Mouse (Mus musculus) midbrain, embryonic 16.5 days (tissue): ENCODE results near the gene Yju2. TPM values are rescaled to one million over a fixed set of nuclear protein-coding genes. Genes with fewer than 3 reads are reported as not detected.

Source experiments
- ATAC-seq: fragments of 200-750 bp; cut with Nextera tagmentation; 2 replicates; pipeline ENCODE4 v1.8.0; 2017; ENCODE audit warnings: moderate TSS enrichment
- H3K27ac ChIP-seq: fragments of 300-500 bp; sonication (generic); 2 replicates; pipeline ENCODE4 v1.5.1; 2014; ENCODE audit warnings: mild to moderate bottlenecking, low read length, mixed read lengths
- H3K27me3 ChIP-seq: fragments of 300-500 bp; sonication (generic); 2 replicates; pipeline ENCODE4 v1.6.1; 2014; ENCODE audit warnings: low read depth, low read length, mixed read lengths; ENCODE audit not compliant: control insufficient read depth, insufficient read depth
- H3K36me3 ChIP-seq: fragments of 300-500 bp; sonication (generic); 2 replicates; pipeline ENCODE4 v1.6.1; 2014; ENCODE audit warnings: mild to moderate bottlenecking, low read length, moderate library complexity, mixed read lengths; ENCODE audit not compliant: control insufficient read depth, insufficient read depth
- H3K4me1 ChIP-seq: fragments of 300-500 bp; sonication (generic); 2 replicates; pipeline ENCODE4 v1.6.1; 2014; ENCODE audit warnings: mild to moderate bottlenecking, low read length, mixed read lengths; ENCODE audit not compliant: control insufficient read depth, insufficient read depth
- H3K4me2 ChIP-seq: fragments of 300-500 bp; sonication (generic); 2 replicates; pipeline ENCODE4 v1.6.1; 2014; ENCODE audit warnings: mild to moderate bottlenecking, low read length, mixed read lengths
- H3K4me3 ChIP-seq: fragments of 300-500 bp; sonication (generic); 2 replicates; pipeline ENCODE4 v1.5.1; 2014; ENCODE audit warnings: low read depth, mild to moderate bottlenecking, low read length, moderate library complexity, mixed read lengths
- H3K9ac ChIP-seq: fragments of 300-500 bp; sonication (generic); 2 replicates; pipeline ENCODE4 v1.6.1; 2014; ENCODE audit warnings: low read depth, low read length, mixed read lengths
- H3K9me3 ChIP-seq: fragments of 300-500 bp; sonication (generic); replicated peaks from 2 replicates; pipeline ENCODE4 v1.6.1; 2014; ENCODE audit warnings: mild to moderate bottlenecking, low read length, mixed read lengths; ENCODE audit not compliant: control insufficient read depth, poor library complexity, severe bottlenecking
- WGBS: fragments of 180-500 bp; shearing (Covaris S2); extraction: QIAGEN DNeasy Blood & Tissue Kit; methylation state at CpG from one replicate; pipeline ENCODE4 v1.1.7; 2014; 5-methylcytosine and 5-hydroxymethylcytosine counted together
- polyA plus RNA-seq: library from polyadenylated mRNA; unstranded; fragments of >200 nt; fragmentation: Nextera tagmentation; extraction: Ambion mirVana; gene quantifications from 2 replicates; pipeline ENCODE4 v1.2.1, GENCODE M21; 2015

The Yju2 gene
- polyA plus RNA-seq, 1 experiment from 2014 or later, result 21.2 TPM

GRCm38 (mm10) chr17:55949400-55949799 lies 9.5 kb upstream of the Yju2 start, which contains the start of gene Zfp119b:
TSS of gene Zfp119b (minus strand) at chr17:55949500.
- Histone ChIP-seq H3K9ac (no peak within 1 kb of the TSS), H3K27me3 (no peaks in the 10 kb centered on the region), H3K4me3 (no peak within 1 kb of the TSS), H3K36me3 (no peaks in the 10 kb centered on the region), H3K27ac (no peak within 1 kb of the TSS), H3K4me2 (no peak within 1 kb of the TSS), H3K9me3 (no peaks in the 10 kb centered on the region), H3K4me1 (peaks cover 4% of the 10 kb centered on the region; the same call in 1 of the 2 replicates)
- no peak for ATAC-seq
- 98% methylated on average over 2 of the region's 2 CpGs for WGBS

DNA sequence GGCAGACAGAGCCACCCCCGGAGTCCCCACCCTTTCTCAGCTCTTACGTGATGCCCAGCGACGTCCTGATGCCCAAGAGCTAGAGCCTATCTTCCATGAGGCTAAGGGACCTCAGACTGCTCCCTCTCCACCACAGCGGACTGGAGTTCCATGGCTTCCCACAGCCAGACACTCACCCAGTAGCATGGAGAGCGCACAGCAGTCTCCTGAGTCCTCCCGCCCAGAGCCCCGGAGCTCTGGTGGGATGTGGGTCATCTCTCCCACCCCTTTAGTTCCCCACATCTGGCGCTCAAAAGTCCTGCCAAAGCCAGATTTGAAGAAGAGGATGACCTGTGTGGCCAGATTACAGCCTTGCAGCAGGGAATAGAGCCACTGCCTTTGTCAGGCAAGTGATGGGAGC lies 8.3 kb upstream of the Yju2 start:
- ATAC-seq, result no peak
- no peak overlapping the region for H3K27ac ChIP-seq
- H3K4me1 ChIP-seq, result peaks cover 7% of the 10 kb centered on the region
- H3K4me2 ChIP-seq, result no peak overlapping the region
- H3K36me3 ChIP-seq, result no peaks in the 10 kb centered on the region
- no peak overlapping the region for H3K4me3 ChIP-seq
- 76% methylated on average over 9 of the region's 9 CpGs for WGBS
- H3K27me3 ChIP-seq, result no peaks in the 10 kb centered on the region
- no peak overlapping the region for H3K9ac ChIP-seq
- no peaks in the 10 kb centered on the region for H3K9me3 ChIP-seq

DNA sequence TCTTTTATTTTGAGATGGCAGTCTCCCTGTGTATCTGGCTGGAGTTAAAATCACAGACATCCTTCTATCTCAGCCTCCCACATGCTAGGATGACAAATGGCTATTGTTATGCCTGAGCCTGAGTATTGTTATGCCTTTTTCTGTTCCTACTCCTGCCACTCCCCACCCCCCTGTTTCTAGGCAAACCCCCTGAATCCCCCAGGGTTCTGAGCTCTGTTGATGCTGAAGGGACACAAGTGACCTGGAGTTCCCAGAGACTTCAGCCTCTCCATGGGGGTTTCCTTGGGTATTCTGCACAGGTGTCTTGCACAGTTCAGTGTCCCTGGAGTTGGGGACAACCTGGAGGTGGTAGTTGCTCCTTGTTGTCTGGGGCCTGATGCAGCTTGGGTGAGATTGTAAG lies 6.9 kb upstream of the Yju2 start:
- Histone ChIP-seq H3K36me3 (no peaks in the 10 kb centered on the region), H3K4me2 (no peak overlapping the region), H3K4me3 (no peak overlapping the region), H3K4me1 (peaks cover 12% of the 10 kb centered on the region), H3K9ac (no peak overlapping the region), H3K27ac (no peak overlapping the region), H3K9me3 (no peaks in the 10 kb centered on the region), H3K27me3 (no peaks in the 10 kb centered on the region)
- no peak for ATAC-seq

DNA sequence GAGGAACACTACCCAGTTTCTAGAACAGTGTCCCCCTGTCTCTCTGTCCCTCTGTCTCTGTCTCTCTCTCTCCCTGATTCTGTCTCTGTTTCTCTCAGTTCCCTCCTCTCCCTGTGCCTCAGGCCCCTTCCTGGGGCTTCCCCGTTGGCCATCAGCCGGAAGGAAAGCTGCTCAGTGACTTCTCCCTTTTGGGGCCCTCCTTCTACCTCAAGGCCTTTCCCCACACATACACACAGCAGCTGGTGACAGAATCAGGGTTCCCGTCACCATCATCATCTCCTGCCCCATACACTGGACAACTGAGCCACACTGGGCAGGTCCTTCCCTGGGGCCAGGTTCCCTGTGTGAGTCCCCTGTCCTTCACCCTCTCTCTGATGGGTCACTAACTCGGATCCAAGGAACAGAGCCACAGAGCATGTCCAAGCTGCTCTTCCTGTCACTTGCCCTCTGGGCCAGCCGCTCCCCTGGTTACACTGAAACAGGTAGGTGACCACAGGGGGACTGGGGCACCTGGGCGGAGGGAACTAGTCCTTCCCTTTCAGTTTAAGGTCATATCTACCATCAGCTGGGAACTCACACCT lies 6.4 kb upstream of the Yju2 start, which contains the start of gene Ebi3:
Ebi3 (plus strand) TSS at position 194 of the 581 bp plus-strand sequence.
- Histone ChIP-seq H3K4me3 (no peak within 1 kb of the TSS), H3K9me3 (no peaks in the 10 kb centered on the region), H3K36me3 (no peaks in the 10 kb centered on the region), H3K9ac (no peak within 1 kb of the TSS), H3K27me3 (no peaks in the 10 kb centered on the region), H3K4me2 (no peak within 1 kb of the TSS), H3K27ac (no peak within 1 kb of the TSS), H3K4me1 (peaks cover 16% of the 10 kb centered on the region)
- WGBS, result 75% methylated on average over 6 of the region's 6 CpGs
- ATAC-seq, result no peak

DNA sequence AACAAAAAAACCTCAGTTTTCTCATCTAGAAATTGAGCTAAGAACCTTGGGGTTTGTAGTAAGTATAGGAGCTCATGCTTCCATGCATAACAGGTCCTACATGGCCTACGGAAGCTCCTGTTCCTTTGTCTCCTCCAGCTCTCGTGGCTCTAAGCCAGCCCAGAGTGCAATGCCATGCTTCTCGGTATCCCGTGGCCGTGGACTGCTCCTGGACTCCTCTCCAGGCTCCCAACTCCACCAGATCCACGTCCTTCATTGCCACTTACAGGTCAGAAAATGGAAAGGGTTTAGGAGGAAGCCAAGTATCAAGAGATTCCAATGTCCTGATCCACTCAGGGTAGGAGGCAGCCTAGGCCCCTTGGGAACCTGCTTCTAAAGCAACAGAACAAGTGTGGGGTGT lies 5.1 kb upstream of the Yju2 start:
- no peak for ATAC-seq
- H3K9me3 ChIP-seq, result no peaks in the 10 kb centered on the region
- peaks cover 26% of the 10 kb centered on the region for H3K4me1 ChIP-seq
- 78% methylated on average over 6 of the region's 6 CpGs for WGBS
- H3K27ac ChIP-seq, result no peak overlapping the region
- no peak overlapping the region for H3K9ac ChIP-seq
- H3K4me2 ChIP-seq, result no peak overlapping the region
- H3K36me3 ChIP-seq, result no peaks in the 10 kb centered on the region
- H3K4me3 ChIP-seq, result no peak overlapping the region
- no peaks in the 10 kb centered on the region for H3K27me3 ChIP-seq

- Histone ChIP-seq H3K4me3 (no peak overlapping the region), H3K4me1 (peaks cover 26% of the 10 kb centered on the region), H3K9ac (no peak overlapping the region), H3K4me2 (no peak overlapping the region), H3K9me3 (no peaks in the 10 kb centered on the region), H3K27me3 (no peaks in the 10 kb centered on the region), H3K27ac (no peak overlapping the region), H3K36me3 (no peaks in the 10 kb centered on the region)
- WGBS, result 37% methylated on average over 16 of the region's 16 CpGs
- ATAC-seq, result no peak
Observed at GRCm38 (mm10) chr17:55954229-55954628, 4.7 kb upstream of the Yju2 start.

GRCm38 (mm10) chr17:55956129-55956528 lies 2.8 kb upstream of the Yju2 start:
- peaks cover 31% of the 10 kb centered on the region for H3K4me1 ChIP-seq
- peak; percentile 44 for ATAC-seq
- 1% methylated on average over 26 of the region's 26 CpGs for WGBS
- no peaks in the 10 kb centered on the region for H3K36me3 ChIP-seq
- H3K9ac ChIP-seq, result peak overlapping the region; percentile 51
- H3K27ac ChIP-seq, result peak overlapping the region; percentile 61
- H3K27me3 ChIP-seq, result no peaks in the 10 kb centered on the region
- H3K4me3 ChIP-seq, result peak overlapping the region; percentile 42
- H3K4me2 ChIP-seq, result peak overlapping the region; percentile 52
- H3K9me3 ChIP-seq, result no peaks in the 10 kb centered on the region

DNA sequence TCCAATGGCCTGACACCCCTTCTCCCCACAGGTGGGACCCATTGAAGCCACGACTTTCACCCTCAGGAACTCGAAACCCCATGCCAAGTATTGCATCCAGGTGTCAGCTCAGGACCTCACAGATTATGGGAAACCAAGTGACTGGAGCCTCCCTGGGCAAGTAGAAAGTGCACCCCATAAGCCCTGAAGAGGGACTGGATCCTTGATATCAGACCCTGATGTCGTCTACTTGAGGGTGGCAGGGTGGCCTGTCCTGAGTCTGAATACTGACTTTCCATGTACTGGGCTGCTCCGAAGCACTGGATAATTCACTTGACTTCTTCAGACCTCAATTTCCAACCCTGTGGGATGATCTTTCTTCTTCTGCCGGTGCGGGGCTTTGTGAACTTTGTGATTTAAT lies 2.3 kb upstream of the Yju2 start:
- WGBS, result 31% methylated on average over 6 of the region's 6 CpGs
- ATAC-seq, result peak; percentile 4; the same call in 1 of the 2 replicates
- H3K27ac ChIP-seq, result peak overlapping the region; percentile 61
- peaks cover 31% of the 10 kb centered on the region for H3K4me1 ChIP-seq
- H3K36me3 ChIP-seq, result no peaks in the 10 kb centered on the region
- H3K4me3 ChIP-seq, result peak overlapping the region; percentile 42
- peak overlapping the region; percentile 51 for H3K9ac ChIP-seq
- H3K4me2 ChIP-seq, result peak overlapping the region; percentile 52
- H3K9me3 ChIP-seq, result no peaks in the 10 kb centered on the region
- no peaks in the 10 kb centered on the region for H3K27me3 ChIP-seq

DNA sequence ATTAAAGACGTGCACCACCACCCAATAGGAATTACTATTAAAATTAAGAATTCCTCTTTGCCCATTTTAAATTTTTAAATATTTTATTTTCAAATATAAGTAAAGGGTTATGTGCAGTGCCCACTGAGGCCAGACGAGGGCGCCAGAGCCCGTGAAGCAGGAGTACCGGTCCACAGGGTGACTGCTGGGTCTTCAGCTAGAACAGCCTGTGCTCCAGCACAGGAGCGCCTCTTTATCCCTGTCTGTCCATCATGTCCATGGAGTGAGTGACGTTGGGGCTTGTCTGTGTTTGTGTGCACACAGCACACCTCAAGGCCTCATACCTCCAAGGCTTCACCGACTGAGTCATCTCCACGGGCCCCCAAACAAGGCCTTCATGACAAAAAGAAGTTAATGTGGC lies 1.7 kb upstream of the Yju2 start:
- Histone ChIP-seq H3K4me2 (peak overlapping the region; percentile 52), H3K27ac (peak overlapping the region; percentile 60; the same call in 1 of the 2 replicates), H3K27me3 (no peaks in the 10 kb centered on the region), H3K9ac (peak overlapping the region; percentile 26; the same call in 1 of the 2 replicates), H3K4me1 (peaks cover 31% of the 10 kb centered on the region), H3K9me3 (no peaks in the 10 kb centered on the region), H3K4me3 (peak overlapping the region; percentile 3; the same call in 1 of the 2 replicates), H3K36me3 (0 out of 2 replicates have a peak, but pooled peaks cover 3% of the 10 kb centered on the region)
- 14% methylated on average over 9 of the region's 9 CpGs for WGBS
- ATAC-seq, result no peak
